Mouse (Mus musculus): Measurements from ENCODE around the gene Szrd1. TPM values are rescaled to one million over a fixed set of nuclear protein-coding genes. Genes with fewer than 3 reads are reported as not detected.

Szrd1 gene
- polyA plus RNA-seq, 1 experiment from 2014 or later, result 28.6 TPM

GRCm38 (mm10) chr4:141131531-141132061 is 8.0 kb downstream of the Szrd1 start:
- ATAC-seq (ENCODE audit: low FRiP score, low TSS enrichment), result peak; percentile 84
- TF ChIP-seq CTCF (IDR thresholded peaks at IDR 0.05; ENCODE audit: low read depth), result no peak
- no peak for TF ChIP-seq EP300 (optimal IDR thresholded peaks at IDR 0.05)

GRCm38 (mm10) chr4:141130704-141131342 is 8.8 kb downstream of the Szrd1 start:
- H3K4me1 ChIP-seq (replicated peaks; ENCODE audit: control insufficient read depth, insufficient read depth), result peaks cover 17% of the 10 kb centered on the region
- H3K4me3 ChIP-seq (ENCODE audit: low read depth, low read length), result no peak overlapping the region
- H3K9ac ChIP-seq (ENCODE audit: low read length), result peak overlapping the region; percentile 27; the same call in 1 of the 2 replicates
- no peaks in the 10 kb centered on the region for H3K27me3 ChIP-seq (ENCODE audit: control insufficient read depth, insufficient read depth, low read length)
- H3K4me2 ChIP-seq (replicated peaks; ENCODE audit: low read depth), result peak overlapping the region; percentile 35; the same call in 1 of the 2 replicates
- peak overlapping the region; percentile 90 for H3K27ac ChIP-seq (replicated peaks)
- no peaks in the 10 kb centered on the region for H3K9me3 ChIP-seq (ENCODE audit: control insufficient read depth, low read length)
- 52% methylated on average over 6 of the region's 6 CpGs for WGBS
- TF ChIP-seq EP300 (optimal IDR thresholded peaks at IDR 0.05), result no peak
- TF ChIP-seq CTCF (IDR thresholded peaks at IDR 0.05; ENCODE audit: low read depth), result no peak
- peak; percentile 84 for DNase-seq (ENCODE audit: low spot score)
- H3K36me3 ChIP-seq (ENCODE audit: control insufficient read depth, insufficient read depth, low read length), result no peaks in the 10 kb centered on the region
- ATAC-seq (ENCODE audit: low FRiP score, low TSS enrichment), result peak; percentile 56

More at GRCm38 (mm10) chr4:141131531-141132061, 8.0 kb downstream of the Szrd1 start:
- peak overlapping the region; percentile 35 for H3K4me2 ChIP-seq (replicated peaks; ENCODE audit: low read depth)
- no peaks in the 10 kb centered on the region for H3K9me3 ChIP-seq (ENCODE audit: control insufficient read depth, low read length)
- peak; percentile 71 for DNase-seq (ENCODE audit: low spot score)
- no peak overlapping the region for H3K4me3 ChIP-seq (ENCODE audit: low read depth, low read length)
- H3K36me3 ChIP-seq (ENCODE audit: control insufficient read depth, insufficient read depth, low read length), result no peaks in the 10 kb centered on the region
- H3K9ac ChIP-seq (ENCODE audit: low read length), result peak overlapping the region; percentile 35
- WGBS, result 25% methylated on average over 5 of the region's 5 CpGs
- peaks cover 17% of the 10 kb centered on the region for H3K4me1 ChIP-seq (replicated peaks; ENCODE audit: control insufficient read depth, insufficient read depth)
- H3K27ac ChIP-seq (replicated peaks), result peak overlapping the region; percentile 90
- H3K27me3 ChIP-seq (ENCODE audit: control insufficient read depth, insufficient read depth, low read length), result no peaks in the 10 kb centered on the region

- Histone ChIP-seq H3K4me1 (replicated peaks; ENCODE audit: control insufficient read depth, insufficient read depth) (peaks cover 9% of the 10 kb centered on the region), H3K9me3 (ENCODE audit: control insufficient read depth, low read length) (no peaks in the 10 kb centered on the region), H3K4me3 (ENCODE audit: low read depth, low read length) (no peak overlapping the region), H3K27ac (replicated peaks) (peak overlapping the region; percentile 65; the same call in 1 of the 2 replicates), H3K9ac (ENCODE audit: low read length) (no peak overlapping the region), H3K27me3 (ENCODE audit: control insufficient read depth, insufficient read depth, low read length) (no peaks in the 10 kb centered on the region), H3K4me2 (replicated peaks; ENCODE audit: low read depth) (no peak overlapping the region), H3K36me3 (ENCODE audit: control insufficient read depth, insufficient read depth, low read length) (no peaks in the 10 kb centered on the region)
- TF ChIP-seq EP300 (optimal IDR thresholded peaks at IDR 0.05) (no peak), CTCF (IDR thresholded peaks at IDR 0.05; ENCODE audit: low read depth) (no peak)
- ATAC-seq (ENCODE audit: low FRiP score, low TSS enrichment), result peak; percentile 22; the same call in 1 of the 2 replicates
- 18% methylated on average over 6 of the region's 6 CpGs for WGBS
- DNase-seq (ENCODE audit: low spot score), result peak; percentile 72
Observed at GRCm38 (mm10) chr4:141129190-141129710, 10.3 kb downstream of the Szrd1 start.

GRCm38 (mm10) chr4:141123065-141123464 is 16.5 kb downstream of the Szrd1 start:
- Histone ChIP-seq H3K27me3 (ENCODE audit: control insufficient read depth, insufficient read depth, low read length) (no peaks in the 10 kb centered on the region), H3K9me3 (ENCODE audit: control insufficient read depth, low read length) (no peaks in the 10 kb centered on the region), H3K36me3 (ENCODE audit: control insufficient read depth, insufficient read depth, low read length) (no peaks in the 10 kb centered on the region), H3K4me2 (replicated peaks; ENCODE audit: low read depth) (no peak overlapping the region), H3K27ac (replicated peaks) (no peak overlapping the region), H3K4me3 (ENCODE audit: low read depth, low read length) (no peak overlapping the region), H3K4me1 (replicated peaks; ENCODE audit: control insufficient read depth, insufficient read depth) (no peaks in the 10 kb centered on the region), H3K9ac (ENCODE audit: low read length) (no peak overlapping the region)
- no peak for TF ChIP-seq EP300 (optimal IDR thresholded peaks at IDR 0.05)
- TF ChIP-seq CTCF (IDR thresholded peaks at IDR 0.05; ENCODE audit: low read depth), result no peak
- ATAC-seq (ENCODE audit: low FRiP score, low TSS enrichment) (no peak), DNase-seq (ENCODE audit: low spot score) (no peak)
- WGBS, result 20% methylated on average over 1 of the region's 1 CpGs

GRCm38 (mm10) chr4:141122663-141123062 is 16.9 kb downstream of the Szrd1 start:
- Histone ChIP-seq H3K27me3 (ENCODE audit: control insufficient read depth, insufficient read depth, low read length) (no peaks in the 10 kb centered on the region), H3K9me3 (ENCODE audit: control insufficient read depth, low read length) (no peaks in the 10 kb centered on the region), H3K27ac (replicated peaks) (no peak overlapping the region), H3K4me2 (replicated peaks; ENCODE audit: low read depth) (no peak overlapping the region), H3K9ac (ENCODE audit: low read length) (no peak overlapping the region), H3K4me3 (ENCODE audit: low read depth, low read length) (no peak overlapping the region), H3K36me3 (ENCODE audit: control insufficient read depth, insufficient read depth, low read length) (0 out of 2 replicates have a peak, but pooled peaks cover 2% of the 10 kb centered on the region), H3K4me1 (replicated peaks; ENCODE audit: control insufficient read depth, insufficient read depth) (no peaks in the 10 kb centered on the region)
- DNase-seq (ENCODE audit: low spot score) (no peak), ATAC-seq (ENCODE audit: low FRiP score, low TSS enrichment) (no peak)
- WGBS, result 82% methylated on average over 7 of the region's 7 CpGs
- TF ChIP-seq EP300 (optimal IDR thresholded peaks at IDR 0.05), result no peak
- no peak for TF ChIP-seq CTCF (IDR thresholded peaks at IDR 0.05; ENCODE audit: low read depth)

- TF ChIP-seq CTCF (IDR thresholded peaks at IDR 0.05; ENCODE audit: low read depth) (peak; percentile 88), EP300 (optimal IDR thresholded peaks at IDR 0.05) (no peak)
- no peak overlapping the region for H3K4me2 ChIP-seq (replicated peaks; ENCODE audit: low read depth)
- H3K9me3 ChIP-seq (ENCODE audit: control insufficient read depth, low read length), result no peaks in the 10 kb centered on the region
- H3K27ac ChIP-seq (replicated peaks), result no peak overlapping the region
- no peaks in the 10 kb centered on the region for H3K27me3 ChIP-seq (ENCODE audit: control insufficient read depth, insufficient read depth, low read length)
- no peak overlapping the region for H3K4me3 ChIP-seq (ENCODE audit: low read depth, low read length)
- peaks cover 8% of the 10 kb centered on the region for H3K36me3 ChIP-seq (ENCODE audit: control insufficient read depth, insufficient read depth, low read length)
- no peak overlapping the region for H3K9ac ChIP-seq (ENCODE audit: low read length)
- H3K4me1 ChIP-seq (replicated peaks; ENCODE audit: control insufficient read depth, insufficient read depth), result no peaks in the 10 kb centered on the region
- DNase-seq (ENCODE audit: low spot score) (peak; percentile 73), ATAC-seq (ENCODE audit: low FRiP score, low TSS enrichment) (peak; percentile 31; the same call in 1 of the 2 replicates)
- WGBS, result 25% methylated on average over 11 of the region's 11 CpGs
Observed at GRCm38 (mm10) chr4:141120700-141121099, 18.9 kb downstream of the Szrd1 start.
